Comparison of ENCODE assay signal across 16 mouse cellular contexts in the genomic region with DNA sequence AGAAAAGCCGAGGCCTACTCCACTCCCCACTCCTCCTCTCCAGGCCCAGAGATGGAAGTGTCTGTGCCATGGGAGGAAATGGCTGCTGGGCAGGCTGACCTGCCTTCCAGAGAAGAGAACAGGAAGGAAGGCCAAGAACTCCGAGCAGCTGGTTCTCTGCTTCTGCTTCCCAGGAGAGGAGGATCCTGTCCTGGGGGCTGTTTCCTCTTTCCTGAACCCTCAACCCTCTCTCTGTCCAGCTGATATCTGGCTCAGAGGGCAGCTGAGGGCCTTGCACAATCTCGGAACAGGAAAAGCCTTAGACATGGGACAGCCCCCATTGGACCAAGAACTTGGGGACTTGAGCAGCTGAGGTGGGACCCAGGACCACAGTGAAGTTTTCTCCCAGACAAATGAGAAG. TPM values are rescaled to one million over a fixed set of nuclear protein-coding genes. Genes with fewer than 3 reads are reported as not detected.
DNase-seq lines count a peak whose midpoint lies in the region; ATAC-seq lines count a peak whose summit lies in the region.
"Had no signal": no experiment of that assay in that cellular context is flagged by ENCODE, and none has a peak within 500 bp of the region (broad histone marks: within the 10 kb centered on the region; RNA-seq: fewer than 3 reads in every experiment).

No protein-coding gene starts in this region.

- H3K4me1 ChIP-seq in embryonic facial prominence, embryonic 10.5 days: peaks cover 10% of the 10 kb centered on the region
- H3K4me1 ChIP-seq in midbrain, embryonic 11.5 days (ENCODE audit: control insufficient read depth, insufficient read depth, low read length): no peaks in the 10 kb centered on the region
- peaks cover 2% of the 10 kb centered on the region for H3K4me1 ChIP-seq in forebrain, embryonic 10.5 days

- H3K9me3 ChIP-seq in embryonic facial prominence, embryonic 10.5 days: no peaks in the 10 kb centered on the region
- no peaks in the 10 kb centered on the region for H3K9me3 ChIP-seq in midbrain, embryonic 11.5 days (ENCODE audit: control insufficient read depth, low read length)
- H3K9me3 ChIP-seq in forebrain, embryonic 10.5 days: no peaks in the 10 kb centered on the region

- peak; percentile 24 for DNase-seq in layer of hippocampus, adult 11-12 months (ENCODE audit: low spot score)
- no peak for DNase-seq in layer of hippocampus, postnatal 10 days (ENCODE audit: low spot score in 2 of 2)
- no peak for DNase-seq in embryonic facial prominence, embryonic 10.5 days (ENCODE audit: low spot score)
- peak; percentile 30 to 40 for DNase-seq in heart, postnatal 36 days
- DNase-seq in lung, postnatal 25 days (ENCODE audit: low spot score): peak; percentile 43
- DNase-seq in midbrain, embryonic 11.5 days (ENCODE audit: low spot score, missing footprints): no peak
- DNase-seq in forebrain, embryonic 10.5 days (ENCODE audit: extremely low spot score, low spot score): no peak
- no peak for DNase-seq in cerebellum, adult 9-10 months
- DNase-seq: cerebellum, postnatal 14 days; lung, embryonic 14.5 days; right cerebral cortex, postnatal 14 days; thymus, adult 18-20 months had no signal

- no peaks in the 10 kb centered on the region for H3K27me3 ChIP-seq in embryonic facial prominence, embryonic 10.5 days (replicated peaks; ENCODE audit: low read depth, poor library complexity, severe bottlenecking)
- H3K27me3 ChIP-seq in midbrain, embryonic 11.5 days (ENCODE audit: control insufficient read depth, insufficient read depth, low read length): no peaks in the 10 kb centered on the region
- no peaks in the 10 kb centered on the region for H3K27me3 ChIP-seq in forebrain, embryonic 10.5 days (ENCODE audit: poor library complexity, severe bottlenecking)

- H3K4me2 ChIP-seq in midbrain, embryonic 11.5 days: no peak overlapping the region
- H3K4me2 ChIP-seq: lung, embryonic 14.5 days had no signal

- no peaks in the 10 kb centered on the region for H3K36me3 ChIP-seq in embryonic facial prominence, embryonic 10.5 days (replicated peaks)
- no peaks in the 10 kb centered on the region for H3K36me3 ChIP-seq in midbrain, embryonic 11.5 days (ENCODE audit: control insufficient read depth, insufficient read depth, low read length)
- no peaks in the 10 kb centered on the region for H3K36me3 ChIP-seq in forebrain, embryonic 10.5 days (replicated peaks)

- intact Hi-C loops in heart, postnatal 36 days (cut with DNase I): no loop called here

- no peak for ATAC-seq in midbrain, embryonic 11.5 days (ENCODE audit: low FRiP score)
- ATAC-seq: activated CD4-positive, CD25-positive, alpha-beta regulatory T cell, adult 4 months had no signal

- H3K27ac ChIP-seq in embryonic facial prominence, embryonic 10.5 days (replicated peaks): 0 out of 2 replicates have a peak overlapping the region, but pooled peaks have one; percentile 19
- no peak overlapping the region for H3K27ac ChIP-seq in midbrain, embryonic 11.5 days (ENCODE audit: low read depth, low read length)
- H3K27ac ChIP-seq in forebrain, embryonic 10.5 days: no peak overlapping the region

- WGBS in embryonic facial prominence, embryonic 10.5 days: 74% methylated on average over 3 of the region's 3 CpGs
- WGBS in midbrain, embryonic 11.5 days: 79% methylated on average over 3 of the region's 3 CpGs
- WGBS in forebrain, embryonic 10.5 days: 84% methylated on average over 3 of the region's 3 CpGs

- no peak overlapping the region for H3K9ac ChIP-seq in midbrain, embryonic 11.5 days (ENCODE audit: low read length)
- H3K9ac ChIP-seq: lung, embryonic 14.5 days had no signal

- no peak overlapping the region for H3K4me3 ChIP-seq in embryonic facial prominence, embryonic 10.5 days
- no peak overlapping the region for H3K4me3 ChIP-seq in midbrain, embryonic 11.5 days (ENCODE audit: low read depth, low read length)
- H3K4me3 ChIP-seq in forebrain, embryonic 10.5 days: no peak overlapping the region

RNA-seq across cellular contexts. Expression of a gene that starts 4.3 kb away (rescaled TPM):
- total RNA-seq in layer of hippocampus, postnatal 10 days (2021): under 1 TPM; 0.50 to 0.51 TPM
- 0.06 and 0.16 TPM in 2 replicates for polyA plus RNA-seq in embryonic facial prominence, embryonic 10.5 days (2016; fragmentation: Nextera tagmentation; extraction: Ambion mirVana)
- 1 to 10 TPM; 1.9 to 4.6 TPM for total RNA-seq in heart, postnatal 36 days (2021)
- polyA plus RNA-seq in midbrain, embryonic 11.5 days (2014; fragmentation: Nextera tagmentation; extraction: Ambion mirVana): 0.10 TPM in 2 replicates
- polyA plus RNA-seq in forebrain, embryonic 10.5 days (2016; fragmentation: Nextera tagmentation; extraction: Ambion mirVana): 0.09 and 0.12 TPM in 2 replicates
- polyA plus RNA-seq: activated CD4-positive, CD25-positive, alpha-beta regulatory T cell, adult 4 months had no signal

RNA-seq across cellular contexts. Expression of a gene that starts 27.2 kb away (rescaled TPM):
- 1 to 10 TPM; 1.1 to 1.4 TPM for total RNA-seq in layer of hippocampus, postnatal 10 days (2021)
- polyA plus RNA-seq in embryonic facial prominence, embryonic 10.5 days (2016; fragmentation: Nextera tagmentation; extraction: Ambion mirVana): 0.64 and 1.0 TPM in 2 replicates
- 1 to 10 TPM; 1.7 to 2.2 TPM for total RNA-seq in heart, postnatal 36 days (2021)
- polyA plus RNA-seq in midbrain, embryonic 11.5 days (2014; fragmentation: Nextera tagmentation; extraction: Ambion mirVana): 0.64 and 0.68 TPM in 2 replicates
- 0.63 TPM in 1 of 2 replicates, not detected in the other for polyA plus RNA-seq in forebrain, embryonic 10.5 days (2016; fragmentation: Nextera tagmentation; extraction: Ambion mirVana)
- polyA plus RNA-seq: activated CD4-positive, CD25-positive, alpha-beta regulatory T cell, adult 4 months had no signal

RNA-seq across cellular contexts. Expression of a gene that starts 36.2 kb away (rescaled TPM):
- total RNA-seq in layer of hippocampus, postnatal 10 days (2021): 10 to 100 TPM in 1 of 2 experiments, 1 to 10 TPM in 1; 9.3 to 10.9 TPM
- polyA plus RNA-seq in embryonic facial prominence, embryonic 10.5 days (2016; fragmentation: Nextera tagmentation; extraction: Ambion mirVana): 9.7 and 14.1 TPM in 2 replicates
- 10 to 100 TPM; 32.1 to 44.1 TPM for total RNA-seq in heart, postnatal 36 days (2021)
- polyA plus RNA-seq in midbrain, embryonic 11.5 days (2014; fragmentation: Nextera tagmentation; extraction: Ambion mirVana): 2.9 and 3.3 TPM in 2 replicates
- 8.4 and 8.7 TPM in 2 replicates for polyA plus RNA-seq in forebrain, embryonic 10.5 days (2016; fragmentation: Nextera tagmentation; extraction: Ambion mirVana)

RNA-seq across cellular contexts. Expression of a gene that starts 42.4 kb away (rescaled TPM):
- not detected for total RNA-seq in layer of hippocampus, postnatal 10 days (2021)
- polyA plus RNA-seq in embryonic facial prominence, embryonic 10.5 days (2016; fragmentation: Nextera tagmentation; extraction: Ambion mirVana): not detected in 2 replicates
- not detected for total RNA-seq in heart, postnatal 36 days (2021)
- not detected in 2 replicates for polyA plus RNA-seq in midbrain, embryonic 11.5 days (2014; fragmentation: Nextera tagmentation; extraction: Ambion mirVana)
- polyA plus RNA-seq in forebrain, embryonic 10.5 days (2016; fragmentation: Nextera tagmentation; extraction: Ambion mirVana): not detected in 2 replicates
- polyA plus RNA-seq: activated CD4-positive, CD25-positive, alpha-beta regulatory T cell, adult 4 months; gonadal fat pad, adult 2 months; large intestine, adult 2 months; lung, embryonic 14.5 days; neural tube, embryonic 11.5 days had no signal

RNA-seq across cellular contexts. Expression of a gene that starts 48.0 kb away (rescaled TPM):
- 10 to 100 TPM; 38.7 to 40.0 TPM for total RNA-seq in layer of hippocampus, postnatal 10 days (2021)
- polyA plus RNA-seq in embryonic facial prominence, embryonic 10.5 days (2016; fragmentation: Nextera tagmentation; extraction: Ambion mirVana): 5.6 and 7.2 TPM in 2 replicates
- 10 to 100 TPM in 1 of 2 experiments, 1 to 10 TPM in 1; 6.9 to 10.4 TPM for total RNA-seq in heart, postnatal 36 days (2021)
- polyA plus RNA-seq in midbrain, embryonic 11.5 days (2014; fragmentation: Nextera tagmentation; extraction: Ambion mirVana): 2.1 and 3.0 TPM in 2 replicates
- polyA plus RNA-seq in forebrain, embryonic 10.5 days (2016; fragmentation: Nextera tagmentation; extraction: Ambion mirVana): 3.1 and 3.3 TPM in 2 replicates
- polyA plus RNA-seq: activated CD4-positive, CD25-positive, alpha-beta regulatory T cell, adult 4 months had no signal

Comparison
In these comparisons a context has a peak if more than half of its experiments do, and no peak if none do; other contexts are left out.
1. DNase-seq: peak in layer of hippocampus, adult 11-12 months (single experiment), heart, postnatal 36 days (2 of 2) and lung, postnatal 25 days (single experiment); none in layer of hippocampus, postnatal 10 days (0 of 2), embryonic facial prominence, embryonic 10.5 days (single experiment), midbrain, embryonic 11.5 days (single experiment), forebrain, embryonic 10.5 days (single experiment) and cerebellum, adult 9-10 months (single experiment).